Mouse (Mus musculus): ENCODE data around the gene Filip1l.

Filip1l gene

DNA sequence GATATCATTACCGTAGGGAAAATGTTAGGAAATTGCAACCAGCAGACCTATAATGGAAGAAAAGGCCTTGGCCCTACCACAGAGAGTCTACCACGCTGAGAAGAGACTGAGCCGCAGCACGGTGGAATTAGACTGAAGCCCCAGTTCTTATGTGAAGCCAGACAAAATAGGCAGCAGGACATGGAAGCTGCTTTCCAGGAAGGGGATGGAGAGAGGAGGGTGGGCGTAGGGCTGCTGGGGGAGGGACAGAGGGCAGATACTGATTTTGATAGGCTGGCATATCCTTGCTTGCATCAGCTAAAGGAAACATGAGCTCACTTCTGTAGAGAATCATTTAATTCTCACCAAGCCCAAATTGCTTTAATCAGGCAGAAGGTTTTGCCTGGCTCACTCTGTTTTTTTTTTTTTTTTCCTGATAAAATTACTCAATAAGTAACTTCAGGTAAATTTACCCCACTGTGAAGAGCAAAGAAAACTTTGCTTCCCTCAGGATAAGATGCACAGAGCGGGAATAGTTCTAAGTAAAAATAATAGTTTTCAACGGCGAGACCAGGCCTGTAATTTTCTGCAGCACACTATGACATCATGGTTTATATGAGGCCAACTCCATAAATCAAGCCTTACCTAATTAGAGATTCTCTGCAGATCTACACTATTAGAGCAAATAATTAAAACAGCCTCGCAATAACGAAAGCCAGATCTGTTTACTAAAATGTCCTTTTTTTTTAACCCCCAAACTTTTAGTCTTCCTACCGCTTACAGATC, 84.8 kb downstream of the Filip1l start:
- no peak for DNase-seq (ENCODE audit: low spot score)

DNA sequence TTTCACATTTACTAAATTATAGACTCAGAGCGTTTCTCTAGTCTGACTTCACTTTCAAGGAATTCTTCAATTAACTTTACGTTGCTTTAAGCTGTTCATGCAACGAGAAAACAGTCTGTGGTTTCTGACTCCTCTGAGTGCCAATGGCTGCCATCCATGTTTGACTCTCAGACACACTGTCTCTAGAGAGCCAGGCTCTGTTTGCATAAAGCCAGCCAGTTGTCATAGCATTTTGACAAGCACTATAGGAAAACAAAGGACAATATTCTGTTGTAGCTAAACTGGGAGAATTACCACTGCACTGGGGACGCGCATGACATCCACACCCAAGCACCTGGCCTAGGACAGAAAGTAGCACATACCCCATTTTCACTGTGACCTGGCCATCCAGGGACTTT, 85.4 kb downstream of the Filip1l start:
- no peak for DNase-seq (ENCODE audit: low spot score)

DNA sequence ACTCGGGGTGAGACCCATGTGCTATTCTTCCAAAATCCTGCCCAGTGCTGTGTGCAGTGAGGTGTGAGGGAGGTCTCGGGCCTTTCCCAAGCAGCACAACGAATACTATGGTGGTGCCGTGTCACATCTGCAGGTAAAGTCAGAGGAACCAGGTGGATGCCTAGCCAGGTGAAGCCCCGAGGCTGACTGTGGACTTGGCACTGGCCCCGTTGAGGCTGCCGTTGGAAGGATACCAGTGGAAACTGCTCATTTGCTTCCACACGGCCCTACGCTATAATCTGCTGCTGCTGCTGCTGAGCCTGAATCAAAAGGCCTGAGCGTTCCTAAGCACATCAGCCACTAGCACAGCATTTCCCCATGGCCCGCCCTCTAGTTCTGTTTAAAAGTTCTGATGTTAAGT, 86.3 kb downstream of the Filip1l start:
- no peak for DNase-seq (ENCODE audit: low spot score)

DNA sequence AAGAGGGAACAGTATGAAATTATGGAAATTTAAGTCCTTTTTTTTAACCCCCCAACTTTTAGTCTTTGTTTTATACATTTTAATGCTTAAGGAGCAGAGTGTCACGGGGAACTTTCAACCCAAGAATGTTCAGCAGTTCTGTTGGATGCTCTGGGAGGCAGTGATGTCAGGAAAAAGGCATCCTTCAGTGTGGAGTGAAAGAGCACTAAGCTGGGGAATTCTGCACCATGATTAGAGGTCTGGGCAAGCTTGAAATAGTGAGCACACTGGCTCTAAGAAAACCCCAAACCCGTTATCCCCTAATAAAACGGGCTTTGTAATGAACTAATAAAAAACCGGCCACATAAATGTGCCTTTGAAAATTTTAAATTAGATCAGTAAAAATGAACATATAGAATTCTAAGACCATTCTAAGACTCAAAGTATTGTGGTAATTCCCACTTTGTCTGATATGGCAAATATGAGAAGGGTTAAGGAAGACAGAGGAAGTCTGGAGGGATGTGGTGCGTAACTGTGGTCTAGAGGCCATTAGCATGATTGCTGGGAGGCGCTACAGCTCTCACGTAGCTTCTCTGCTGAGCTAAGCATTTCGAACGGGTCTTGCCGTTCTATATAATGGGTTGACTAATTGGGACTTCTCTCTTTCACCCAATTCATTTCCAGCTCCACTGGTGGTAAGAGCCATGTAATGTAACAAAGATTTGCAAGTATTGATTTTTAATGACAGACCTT, 88.0 kb downstream of the Filip1l start:
- no peak for DNase-seq (ENCODE audit: low spot score)

DNA sequence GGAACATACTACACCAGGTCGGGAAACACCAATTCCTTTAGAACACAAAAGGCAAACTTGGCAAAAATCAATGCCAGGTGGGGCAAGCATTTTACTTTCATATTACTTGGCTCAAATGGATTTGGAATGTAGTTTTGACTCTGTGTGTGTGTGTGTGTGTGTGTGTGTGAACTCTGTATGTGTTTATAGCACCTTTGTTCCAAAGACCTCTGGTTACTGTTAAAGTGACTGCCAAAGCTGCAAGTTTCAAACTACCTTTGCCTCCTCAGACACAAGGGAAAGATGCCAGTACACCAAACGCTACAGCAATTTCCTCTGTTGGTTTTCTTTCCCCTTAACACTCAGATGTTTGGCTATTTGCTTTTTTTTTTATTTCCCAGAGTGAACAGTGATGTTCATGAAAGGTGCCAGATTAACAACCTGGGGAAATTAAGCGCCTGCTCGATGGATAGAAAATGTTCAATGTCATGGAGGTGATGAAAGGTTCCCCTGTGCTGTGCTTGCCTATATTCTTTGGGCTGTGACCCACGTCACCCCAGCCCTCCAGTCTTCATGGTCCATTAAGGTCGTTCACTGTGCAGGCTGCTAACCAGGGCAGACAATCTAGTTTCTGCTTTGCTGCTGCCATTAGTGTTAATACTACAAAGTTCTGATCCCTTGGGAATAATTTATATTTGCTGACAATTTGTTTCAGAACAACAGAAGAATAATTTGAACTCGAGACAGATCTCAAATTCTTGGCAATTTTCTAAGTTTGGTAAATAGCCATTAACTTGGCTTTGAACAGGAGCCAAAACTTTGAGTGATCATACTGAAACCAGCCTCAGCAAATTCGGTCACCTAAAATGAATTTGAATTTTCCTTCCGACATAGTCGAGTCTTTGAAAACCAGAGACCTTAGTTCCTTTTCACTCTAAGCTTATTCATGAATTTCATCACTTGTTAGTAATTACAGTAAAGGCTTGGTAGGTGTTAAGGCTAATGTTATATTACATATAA, 92.5 kb downstream of the Filip1l start:
- no peak for DNase-seq (ENCODE audit: low spot score)

DNA sequence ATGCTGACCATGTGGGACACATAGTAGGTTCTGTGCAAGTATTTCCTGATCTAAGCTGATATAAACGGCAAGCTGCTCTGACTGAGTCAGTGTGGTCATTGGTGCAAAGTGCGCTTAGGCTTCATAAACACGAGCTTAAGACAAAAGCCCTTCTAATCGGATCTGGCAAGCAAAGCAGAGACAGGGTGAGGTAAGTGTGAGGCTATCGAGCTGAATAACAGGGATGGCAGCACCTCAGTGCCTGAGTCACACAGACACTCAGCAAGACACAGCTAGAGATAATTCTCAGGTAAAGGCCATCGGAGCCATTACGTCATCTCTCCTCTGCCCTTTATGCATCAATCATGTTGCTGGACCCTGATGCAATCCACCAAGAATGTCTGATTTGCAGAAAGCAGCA, 100.1 kb downstream of the Filip1l start:
- DNase-seq (ENCODE audit: low spot score): no peak

DNA sequence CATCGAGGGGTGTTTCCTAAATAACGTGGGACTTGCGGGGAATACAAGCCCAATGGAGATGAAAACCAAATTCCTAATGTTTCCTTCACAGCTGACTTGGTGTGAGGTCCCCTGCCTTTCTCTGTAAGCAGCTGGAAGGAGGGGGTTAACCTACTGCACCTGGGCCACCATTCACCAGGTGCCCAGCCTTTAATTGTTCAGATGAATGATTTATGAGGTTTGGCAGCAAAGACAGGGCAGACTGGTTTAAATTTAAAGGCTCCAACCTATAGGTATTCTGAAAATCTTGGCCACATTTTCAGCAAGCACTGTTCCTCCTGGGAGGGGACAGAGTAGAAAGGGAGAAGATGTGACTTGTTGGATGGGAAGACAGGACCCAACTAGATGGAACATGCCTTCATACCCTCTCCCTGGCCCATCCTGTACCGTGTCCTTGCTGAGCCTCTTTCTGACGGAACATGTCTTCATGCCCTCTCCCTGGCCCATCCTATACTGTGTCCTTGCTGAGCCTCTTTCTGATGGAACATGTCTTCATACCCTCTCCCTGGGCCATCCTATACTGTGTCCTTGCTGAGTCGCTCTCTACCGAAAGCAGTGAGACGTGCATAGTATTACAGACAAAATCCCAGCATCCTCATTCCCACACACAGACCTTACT, 101.3 kb downstream of the Filip1l start:
- DNase-seq (ENCODE audit: low spot score): no peak

DNA sequence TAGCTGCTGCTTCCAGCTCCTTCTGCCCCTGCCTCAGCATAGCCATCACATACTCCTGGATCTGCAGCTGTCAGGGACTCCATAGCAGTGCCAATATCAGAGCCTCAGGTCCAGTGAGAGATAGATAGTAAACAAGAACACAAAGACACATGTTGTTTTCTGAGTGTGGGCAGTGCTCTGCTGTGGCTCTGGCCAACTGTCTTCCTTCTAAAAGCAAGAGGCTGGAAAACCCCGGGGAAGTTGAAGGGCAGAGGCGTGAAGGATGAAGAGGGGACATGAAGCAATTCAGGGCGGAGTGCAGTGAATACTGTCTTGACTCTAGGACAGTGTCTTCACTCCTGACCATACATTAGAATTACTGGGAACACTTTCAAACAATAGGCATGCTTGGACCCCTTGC, 102.7 kb downstream of the Filip1l start:
- no peak for DNase-seq (ENCODE audit: low spot score)

DNA sequence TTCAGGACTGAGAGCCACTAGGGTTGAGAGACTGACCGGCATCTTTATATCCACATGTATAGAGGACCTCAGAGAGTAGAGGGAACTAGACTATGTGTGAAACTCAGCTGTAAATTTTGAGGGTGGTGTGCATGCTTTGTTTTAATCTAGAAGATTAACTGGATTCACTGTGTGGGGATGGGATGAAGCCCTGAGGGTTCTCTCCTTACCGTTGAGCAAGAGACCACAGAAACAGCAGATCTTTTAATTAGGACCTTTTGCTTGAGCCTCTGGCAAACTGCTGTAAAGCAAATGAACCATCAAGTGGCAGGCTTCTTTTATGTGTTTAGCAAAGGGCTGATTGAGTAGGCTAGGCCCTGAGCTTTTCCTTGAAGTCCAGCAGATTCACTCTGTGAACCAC, 103.1 kb downstream of the Filip1l start:
- DNase-seq (ENCODE audit: low spot score): no peak

DNA sequence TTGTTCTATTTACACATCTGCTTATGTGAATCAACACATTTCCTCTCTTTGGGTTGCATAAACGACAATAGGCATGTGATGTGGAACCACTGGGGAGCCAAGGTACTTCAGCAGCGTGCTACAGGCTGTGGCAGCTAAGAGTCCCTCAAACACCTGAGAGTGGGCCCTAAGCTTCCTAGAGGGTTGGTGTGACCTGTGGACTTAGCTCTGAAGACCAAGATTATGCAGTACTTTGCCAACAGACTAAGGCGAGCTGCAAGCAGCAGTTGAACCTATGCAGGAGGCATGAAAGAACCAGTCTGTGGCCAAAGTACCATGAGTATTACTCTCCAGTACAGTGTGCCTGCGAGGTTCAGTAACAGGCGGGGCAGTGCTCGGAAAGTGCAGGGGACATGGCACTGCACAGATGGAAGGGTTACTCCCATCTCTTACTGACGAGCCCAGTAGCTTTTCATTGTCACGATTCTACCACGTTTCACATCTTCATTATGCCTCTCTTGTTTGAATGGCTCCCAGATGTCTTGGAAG, 112.6 kb downstream of the Filip1l start:
- no peak for DNase-seq (ENCODE audit: low spot score)

DNA sequence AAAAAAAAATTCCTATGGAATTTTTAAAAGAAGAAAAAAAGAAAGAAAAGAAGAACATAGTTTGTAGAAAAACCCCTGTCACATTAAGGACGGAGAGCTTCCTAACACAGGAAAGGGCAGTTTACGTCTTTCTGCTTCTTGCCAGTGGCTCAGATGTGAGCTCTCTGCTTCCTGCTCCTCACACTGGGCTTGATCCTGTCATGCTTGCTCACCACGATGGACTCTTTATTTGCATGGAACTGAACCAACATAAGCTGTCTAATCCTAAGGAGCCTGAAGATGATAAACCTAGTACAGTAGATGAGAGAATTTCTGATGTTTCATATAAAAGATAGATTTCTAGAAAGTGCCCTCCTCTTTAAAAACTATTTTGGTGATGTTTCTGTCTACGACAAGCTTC, 116.4 kb downstream of the Filip1l start:
- no peak for DNase-seq (ENCODE audit: low spot score)

DNA sequence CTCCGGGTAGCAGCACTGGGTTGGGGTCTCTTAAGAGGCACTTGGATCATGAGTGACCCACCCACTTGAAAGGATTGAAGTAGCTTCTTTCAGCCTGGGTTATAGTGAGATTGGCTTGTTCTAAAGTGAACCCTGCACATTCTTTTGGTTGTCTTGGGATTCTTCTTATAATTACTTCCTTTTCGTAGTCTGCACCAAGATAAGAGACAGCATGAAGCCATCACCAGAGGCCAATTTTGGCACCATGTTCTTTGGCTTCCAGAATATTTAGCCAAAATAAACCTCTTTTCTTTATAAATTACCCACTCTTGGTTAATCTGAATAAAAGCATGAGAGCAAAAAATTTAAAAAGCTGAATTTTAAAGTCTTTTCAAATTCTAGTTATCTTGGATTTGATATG, 117.0 kb downstream of the Filip1l start:
- no peak for DNase-seq (ENCODE audit: low spot score)

DNA sequence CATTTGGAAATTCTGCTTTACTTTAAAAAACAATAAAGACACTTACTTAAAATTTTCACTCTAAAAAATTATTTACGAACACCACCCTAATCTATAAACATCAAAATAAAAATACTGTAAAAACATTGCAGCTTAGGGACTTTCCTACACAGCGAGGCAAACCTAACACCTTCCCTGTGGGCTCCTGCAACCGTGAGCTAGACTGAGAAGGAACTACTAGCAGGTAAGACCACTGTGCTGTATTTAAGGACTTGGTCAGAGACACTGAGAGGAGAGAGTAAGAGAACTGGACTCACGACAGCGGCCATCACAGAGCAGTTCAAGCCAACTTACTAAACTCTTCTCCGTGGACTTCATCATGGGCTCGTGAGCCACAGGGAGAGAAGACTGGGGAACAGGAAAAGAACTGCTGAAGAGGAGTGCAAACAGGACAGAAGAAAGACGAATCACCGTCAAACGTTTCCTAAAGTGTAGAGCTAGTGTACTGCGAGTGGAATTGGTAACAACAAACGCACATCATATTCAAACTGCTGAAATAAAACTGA, 117.5 kb downstream of the Filip1l start:
- no peak for DNase-seq (ENCODE audit: low spot score)

DNA sequence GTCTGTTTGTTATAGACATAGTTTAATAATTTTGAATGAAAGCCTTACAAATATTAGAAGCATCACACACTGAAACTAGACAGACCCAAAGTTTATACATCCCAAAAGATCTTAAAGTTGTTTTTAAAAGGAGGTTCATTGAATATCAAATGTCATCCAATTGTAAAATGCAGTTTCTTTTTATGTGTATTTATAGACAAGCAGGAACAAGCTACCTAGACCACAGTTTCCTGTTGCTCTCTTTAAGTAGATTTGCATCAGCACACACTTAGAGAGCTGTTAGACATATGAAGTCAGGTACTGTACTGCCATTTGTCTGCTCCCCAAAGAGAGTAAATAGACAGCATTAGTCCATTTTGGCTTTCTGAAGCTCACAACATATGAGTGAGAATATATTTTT, 118.2 kb downstream of the Filip1l start:
- no peak for DNase-seq (ENCODE audit: low spot score)

DNA sequence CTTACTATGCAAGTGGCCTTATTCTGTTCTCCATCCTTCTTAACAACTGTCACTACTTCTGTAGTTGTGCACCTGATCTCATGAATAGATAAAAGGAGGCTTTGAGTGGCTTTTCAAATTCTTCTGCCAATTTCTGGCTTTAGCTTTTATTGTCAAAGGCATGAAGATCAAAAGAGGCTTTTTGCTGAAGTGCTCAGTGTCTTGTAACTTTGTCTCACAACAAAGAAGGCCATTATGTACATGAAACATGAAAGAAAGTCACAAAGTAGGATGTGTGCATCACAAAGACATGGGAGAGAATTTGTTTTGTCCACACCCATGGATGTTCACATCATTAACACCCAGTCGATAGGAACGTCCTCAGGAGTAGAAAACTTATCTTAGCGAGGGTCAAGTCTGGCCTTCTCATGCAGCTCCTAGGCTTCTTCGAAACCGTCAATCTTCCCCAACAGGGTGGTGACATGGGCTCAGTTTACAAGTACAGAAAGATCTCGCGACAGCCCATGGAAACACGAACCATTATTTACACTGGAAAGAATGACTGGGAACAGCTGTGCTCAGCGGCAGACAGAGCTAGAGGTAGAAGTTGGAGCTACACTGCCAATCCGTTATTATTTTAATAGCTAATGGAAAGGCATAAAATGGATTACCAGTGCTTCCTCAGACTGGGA, 120.7 kb downstream of the Filip1l start:
- no peak for DNase-seq (ENCODE audit: low spot score)

DNA sequence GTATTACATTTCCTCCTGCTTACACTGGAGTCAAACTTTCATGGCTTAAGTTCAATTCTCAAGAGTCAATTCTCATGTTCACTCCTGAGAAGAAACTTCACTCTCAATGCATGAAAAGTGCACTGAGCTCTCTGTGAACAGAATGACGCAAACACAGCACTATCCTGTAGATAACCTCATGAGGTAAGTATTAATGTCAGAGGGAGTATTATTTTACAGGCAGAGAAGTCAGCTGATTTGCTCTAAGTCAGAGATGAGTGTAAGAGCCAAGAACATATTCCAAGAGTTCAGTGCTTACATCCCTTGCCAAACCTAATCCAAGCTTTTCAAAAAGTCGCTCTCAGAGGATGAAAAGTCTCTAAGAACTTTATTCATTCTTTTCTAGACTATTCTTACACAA, 125.6 kb downstream of the Filip1l start:
- no peak for DNase-seq (ENCODE audit: low spot score)

DNA sequence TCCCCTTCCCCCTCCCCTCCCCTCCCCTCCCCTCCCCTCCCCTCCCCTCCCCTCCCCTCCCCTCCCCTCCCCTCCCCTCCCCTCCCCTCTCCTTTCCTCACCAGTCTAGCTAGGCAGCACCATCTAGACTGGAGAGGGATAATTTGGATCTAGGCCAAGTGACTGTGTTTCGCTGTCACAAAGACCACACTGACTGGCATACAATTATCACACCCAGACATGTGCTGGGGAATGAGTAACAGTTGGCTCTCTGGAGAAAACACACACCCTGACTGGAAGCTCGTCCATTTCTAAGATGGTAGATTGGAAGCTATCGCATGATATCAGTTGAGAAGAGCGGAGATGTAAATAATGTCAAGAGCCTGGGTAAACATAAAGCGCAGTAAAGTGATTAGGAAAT, 126.9 kb downstream of the Filip1l start:
- no peak for DNase-seq (ENCODE audit: low spot score)

DNA sequence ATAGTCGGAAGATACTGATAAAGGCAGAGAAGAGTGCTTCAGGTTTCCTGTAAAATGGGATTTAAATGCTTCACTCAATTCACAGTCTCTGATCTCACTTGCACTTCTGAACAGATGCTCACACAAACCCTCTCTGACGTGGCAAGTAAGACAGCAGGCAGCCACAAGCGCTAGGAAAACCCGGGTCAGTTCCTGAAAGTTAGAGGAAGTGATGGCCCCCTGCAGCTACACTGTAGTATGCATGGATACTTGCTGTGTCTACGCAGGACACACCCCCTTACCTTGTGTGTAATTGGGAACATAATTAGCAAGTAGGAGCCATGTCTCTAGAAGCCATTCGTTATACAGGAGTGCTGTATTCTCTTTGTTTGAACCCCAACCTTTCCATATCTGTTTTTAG, 129.4 kb downstream of the Filip1l start:
- DNase-seq (ENCODE audit: low spot score): no peak

DNA sequence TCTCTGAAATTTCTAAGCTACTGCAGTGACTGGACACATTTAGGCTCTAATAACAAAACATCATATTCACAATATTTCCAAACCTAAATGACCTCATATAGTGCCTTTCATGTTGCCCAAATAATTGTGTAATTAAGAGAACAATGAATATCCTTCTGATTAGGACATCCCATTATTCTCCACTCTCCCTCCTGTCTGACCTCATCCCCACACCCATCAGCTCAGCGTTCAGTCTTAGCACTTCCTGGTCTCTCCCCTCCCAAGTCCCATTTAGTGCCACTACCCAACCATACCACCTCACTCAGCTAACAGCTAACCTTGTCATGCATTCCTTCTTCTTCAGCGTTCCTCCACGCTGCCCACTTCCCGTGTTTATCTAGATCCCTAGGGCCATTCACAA, 130.0 kb downstream of the Filip1l start:
- DNase-seq (ENCODE audit: low spot score): no peak

DNA sequence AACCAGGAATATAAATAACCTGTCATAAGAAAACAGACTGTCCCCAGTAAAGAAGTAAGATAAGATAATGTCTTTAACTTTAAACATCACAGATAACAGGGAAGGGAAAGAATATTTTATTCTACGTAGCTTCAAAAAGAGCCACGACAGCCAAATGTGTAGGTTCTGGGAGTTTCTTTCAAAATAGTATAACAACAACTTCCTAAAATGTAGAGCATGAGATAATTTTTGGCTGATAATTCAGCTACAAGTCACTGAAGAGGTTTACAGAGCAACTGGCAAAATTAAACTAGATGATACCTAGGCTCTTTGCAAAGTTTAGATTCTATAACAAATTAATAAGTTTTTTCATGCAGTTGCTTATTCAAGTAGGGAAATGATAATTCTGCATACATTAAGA, 130.6 kb downstream of the Filip1l start:
- no peak for DNase-seq (ENCODE audit: low spot score)

All from layer of hippocampus, adult 9-10 months (tissue).